Mouse (Mus musculus) midbrain, postnatal 0 days (tissue): ENCODE measurements around the gene Rnf126. TPM values are rescaled to one million over a fixed set of nuclear protein-coding genes. Genes with fewer than 3 reads are reported as not detected.

Experiments
- ATAC-seq: fragments of 200-750 bp; cut with Nextera tagmentation; 2 replicates; pipeline ENCODE4 v1.8.0; 2017; ENCODE audit warnings: moderate number of reproducible peaks, mild to moderate bottlenecking, moderate TSS enrichment, moderate library complexity; ENCODE audit not compliant: low FRiP score
- DNase-seq: peaks from one replicate; pipeline ENCODE4 v3.0.0-alpha.2; 2015; ENCODE audit warnings: low spot score
- H3K27ac ChIP-seq: fragments of 300-500 bp; sonication (generic); 2 replicates; pipeline ENCODE4 v1.5.1; 2014; ENCODE audit warnings: low read depth, mild to moderate bottlenecking, low read length, mixed read lengths
- H3K27me3 ChIP-seq: fragments of 300-500 bp; sonication (generic); 2 replicates; pipeline ENCODE4 v1.6.1; 2014; ENCODE audit warnings: low read length, control low read depth, mixed read lengths; ENCODE audit not compliant: insufficient read depth
- H3K36me3 ChIP-seq: fragments of 300-500 bp; sonication (generic); 2 replicates; pipeline ENCODE4 v1.6.1; 2014; ENCODE audit warnings: low read length, control low read depth, mixed read lengths; ENCODE audit not compliant: insufficient read depth
- H3K4me1 ChIP-seq: fragments of 300-500 bp; sonication (generic); 2 replicates; pipeline ENCODE4 v1.6.1; 2014; ENCODE audit warnings: mild to moderate bottlenecking, control low read depth, antibody characterized with exemption, low read length, mixed read lengths; ENCODE audit not compliant: insufficient read depth
- H3K4me2 ChIP-seq: fragments of 300-500 bp; sonication (generic); 2 replicates; pipeline ENCODE4 v1.6.1; 2014; ENCODE audit warnings: low read depth, mild to moderate bottlenecking, low read length, mixed read lengths; ENCODE audit not compliant: poor library complexity, severe bottlenecking
- H3K4me3 ChIP-seq: fragments of 300-500 bp; sonication (generic); 2 replicates; pipeline ENCODE4 v1.5.1; 2014; ENCODE audit warnings: low read depth, mild to moderate bottlenecking, low read length, moderate library complexity
- H3K9ac ChIP-seq: fragments of 300-500 bp; sonication (generic); replicated peaks from 2 replicates; pipeline ENCODE4 v1.6.1; 2014; ENCODE audit warnings: mild to moderate bottlenecking, low read length, moderate library complexity, mixed read lengths; ENCODE audit not compliant: poor library complexity, severe bottlenecking
- H3K9me3 ChIP-seq: fragments of 300-500 bp; sonication (generic); 2 replicates; pipeline ENCODE4 v1.6.1; 2016; ENCODE audit warnings: low read length, control low read depth
- CTCF ChIP-seq: IDR thresholded peaks from 2 replicates; pipeline ENCODE4 v1.5.1; 2016; ENCODE audit warnings: antibody characterized with exemption, mild to moderate bottlenecking
- WGBS: fragments of 180-500 bp; shearing (Covaris S2); extraction: QIAGEN DNeasy Blood & Tissue Kit; methylation state at CpG from one replicate; pipeline ENCODE4 v1.1.7; 2014; 5-methylcytosine and 5-hydroxymethylcytosine counted together
- polyA plus RNA-seq: library from polyadenylated mRNA; unstranded; fragments of >200 nt; fragmentation: Nextera tagmentation; extraction: Ambion mirVana; gene quantifications from 2 replicates; pipeline ENCODE4 v1.2.1, GENCODE M21; 2015
- total RNA-seq: library from RNA; depleted of rRNA; stranded (reverse); fragments of >200 nt; gene quantifications from 2 replicates; pipeline ENCODE4 v1.2.3, GENCODE M21; 2014

The Rnf126 gene
- total and polyA plus RNA-seq, 2 experiments from 2014 or later, result 107 to 134 TPM

- Histone ChIP-seq H3K4me3 (peak overlapping the region; percentile 50), H3K9ac (peak overlapping the region; percentile 45), H3K9me3 (no peaks in the 10 kb centered on the region), H3K4me1 (no peaks in the 10 kb centered on the region; the same call in 1 of the 2 replicates), H3K27me3 (peaks cover 12% of the 10 kb centered on the region; the same call in 1 of the 2 replicates), H3K36me3 (no peaks in the 10 kb centered on the region), H3K27ac (no peak overlapping the region), H3K4me2 (peak overlapping the region; percentile 78)
- DNase-seq, result peak; percentile 67
- ATAC-seq, result peak; percentile 71
- no peak for TF ChIP-seq CTCF
- WGBS, result 2% methylated on average over 13 of the region's 13 CpGs
Observed at GRCm38 (mm10) chr10:79780664-79781015, 13.9 kb upstream of the Rnf126 start.

GRCm38 (mm10) chr10:79779784-79780663, 13.3 kb upstream of the Rnf126 start:
- WGBS, result 2% methylated on average over 55 of the region's 55 CpGs
- Histone ChIP-seq H3K9ac (peak overlapping the region; percentile 45), H3K27ac (peak overlapping the region; percentile 51; the same call in 1 of the 2 replicates), H3K4me1 (no peaks in the 10 kb centered on the region; the same call in 1 of the 2 replicates), H3K4me3 (peak overlapping the region; percentile 50), H3K27me3 (peaks cover 12% of the 10 kb centered on the region; the same call in 1 of the 2 replicates), H3K36me3 (no peaks in the 10 kb centered on the region), H3K9me3 (no peaks in the 10 kb centered on the region), H3K4me2 (peak overlapping the region; percentile 78)
- TF ChIP-seq CTCF, result peak; percentile 89
- ATAC-seq (peak; percentile 93), DNase-seq (peak; percentile 95)

GRCm38 (mm10) chr10:79779193-79779592, 12.4 kb upstream of the Rnf126 start:
- DNase-seq (no peak), ATAC-seq (no peak)
- H3K36me3 ChIP-seq, result no peaks in the 10 kb centered on the region
- no peak overlapping the region for H3K4me3 ChIP-seq
- no peaks in the 10 kb centered on the region for H3K9me3 ChIP-seq
- no peak overlapping the region for H3K27ac ChIP-seq
- no peak overlapping the region for H3K4me2 ChIP-seq
- H3K9ac ChIP-seq, result no peak overlapping the region
- no peaks in the 10 kb centered on the region; the same call in 1 of the 2 replicates for H3K4me1 ChIP-seq
- H3K27me3 ChIP-seq, result peaks cover 12% of the 10 kb centered on the region; the same call in 1 of the 2 replicates
- 17% methylated on average over 2 of the region's 2 CpGs for WGBS
- TF ChIP-seq CTCF, result no peak

GRCm38 (mm10) chr10:79778006-79778405, 11.3 kb upstream of the Rnf126 start:
- Histone ChIP-seq H3K36me3 (no peaks in the 10 kb centered on the region), H3K9me3 (no peaks in the 10 kb centered on the region), H3K4me1 (no peaks in the 10 kb centered on the region; the same call in 1 of the 2 replicates), H3K4me2 (no peak overlapping the region), H3K27ac (no peak overlapping the region), H3K9ac (no peak overlapping the region), H3K27me3 (peaks cover 12% of the 10 kb centered on the region; the same call in 1 of the 2 replicates), H3K4me3 (no peak overlapping the region)
- DNase-seq (peak; percentile 65), ATAC-seq (no peak)
- TF ChIP-seq CTCF, result no peak
- 13% methylated on average over 14 of the region's 15 CpGs for WGBS

- peak within 1 kb of the TSS; percentile 33 for H3K4me2 ChIP-seq
- H3K4me3 ChIP-seq, result peak within 1 kb of the TSS; percentile 16
- peaks cover 12% of the 10 kb centered on the region; the same call in 1 of the 2 replicates for H3K27me3 ChIP-seq
- H3K36me3 ChIP-seq, result no peaks in the 10 kb centered on the region
- no peaks in the 10 kb centered on the region; the same call in 1 of the 2 replicates for H3K4me1 ChIP-seq
- H3K9ac ChIP-seq, result no peak within 1 kb of the TSS; the same call in 1 of the 2 replicates
- 2% methylated on average over 39 of the region's 39 CpGs for WGBS
- DNase-seq, result no peak
- no peak for ATAC-seq
- no peaks in the 10 kb centered on the region for H3K9me3 ChIP-seq
- TF ChIP-seq CTCF, result no peak
- no peak within 1 kb of the TSS for H3K27ac ChIP-seq
Observed at GRCm38 (mm10) chr10:79777103-79777531, 10.4 kb upstream of the Rnf126 start, which contains the start of gene Fstl3. Gene Fstl3 (plus strand): TSS chr10:79777272.
